Mouse (Mus musculus) lung, embryonic 15.5 days (tissue): ENCODE results near the gene Ugt1a5. TPM values are rescaled to one million over a fixed set of nuclear protein-coding genes. Genes with fewer than 3 reads are reported as not detected.
A peak's percentile ranks its signal among the peaks of the same experiment; 100 is the strongest.

Experiments used
- ATAC-seq: fragments of 200-750 bp; cut with Nextera tagmentation; 2 replicates; pipeline ENCODE4 v1.8.0; 2017; ENCODE audit warnings: moderate number of reproducible peaks, borderline replicate concordance; ENCODE audit not compliant: low FRiP score, low TSS enrichment; ENCODE audit errors: extremely low read depth
- H3K27ac ChIP-seq: fragments of 300-500 bp; sonication (generic); 2 replicates; pipeline ENCODE4 v1.5.1; 2015; ENCODE audit warnings: moderate library complexity, mild to moderate bottlenecking, inconsistent platforms
- H3K27me3 ChIP-seq: fragments of 300-500 bp; sonication (generic); 2 replicates; pipeline ENCODE4 v1.6.1; 2015; ENCODE audit warnings: inconsistent platforms
- H3K36me3 ChIP-seq: fragments of 300-500 bp; sonication (generic); 2 replicates; pipeline ENCODE4 v1.6.1; 2015; ENCODE audit warnings: inconsistent platforms
- H3K4me1 ChIP-seq: fragments of 300-500 bp; sonication (generic); 2 replicates; pipeline ENCODE4 v1.6.1; 2015; ENCODE audit warnings: inconsistent platforms
- H3K4me2 ChIP-seq: fragments of 300-500 bp; sonication (generic); 2 replicates; pipeline ENCODE4 v1.6.1; 2015; ENCODE audit warnings: inconsistent platforms, mild to moderate bottlenecking, moderate library complexity
- H3K4me3 ChIP-seq: fragments of 300-500 bp; sonication (generic); 2 replicates; pipeline ENCODE4 v1.5.1; 2015; ENCODE audit warnings: mild to moderate bottlenecking, inconsistent platforms
- H3K9ac ChIP-seq: fragments of 300-500 bp; sonication (generic); 2 replicates; pipeline ENCODE4 v1.6.1; 2015; ENCODE audit warnings: inconsistent platforms
- H3K9me3 ChIP-seq: fragments of 300-500 bp; sonication (generic); 2 replicates; pipeline ENCODE4 v1.6.1; 2016; ENCODE audit warnings: inconsistent platforms
- WGBS: fragments of 180-500 bp; shearing (Covaris S2); methylation state at CpG from one replicate; pipeline ENCODE4 v1.1.7; 2015; 5-methylcytosine and 5-hydroxymethylcytosine counted together
- polyA plus RNA-seq: library from polyadenylated mRNA; unstranded; fragments of >200 nt; fragmentation: Nextera tagmentation; extraction: Ambion mirVana; gene quantifications from 2 replicates; pipeline ENCODE4 v1.2.1, GENCODE M21; 2015

The Ugt1a5 gene
- polyA plus RNA-seq, 1 experiment from 2014 or later, result not detected

- Histone ChIP-seq H3K9me3 (peaks cover 19% of the 10 kb centered on the region), H3K27me3 (no peaks in the 10 kb centered on the region), H3K36me3 (no peaks in the 10 kb centered on the region), H3K4me3 (no peak overlapping the region), H3K4me1 (no peaks in the 10 kb centered on the region), H3K27ac (no peak overlapping the region), H3K4me2 (no peak overlapping the region), H3K9ac (no peak overlapping the region)
- WGBS, result 78% methylated on average over 5 of the region's 5 CpGs
- no peak for ATAC-seq
Observed at GRCm38 (mm10) chr1:88250023-88250422, 84.2 kb downstream of the Ugt1a5 start.

GRCm38 (mm10) chr1:88253106-88253505 is 87.3 kb downstream of the Ugt1a5 start:
- no peak for ATAC-seq
- 72% methylated on average over 8 of the region's 8 CpGs for WGBS

GRCm38 (mm10) chr1:88253540-88253939 is 87.7 kb downstream of the Ugt1a5 start:
- H3K4me2 ChIP-seq, result no peak overlapping the region
- H3K4me3 ChIP-seq, result no peak overlapping the region
- H3K9ac ChIP-seq, result no peak overlapping the region
- no peaks in the 10 kb centered on the region for H3K4me1 ChIP-seq
- no peaks in the 10 kb centered on the region for H3K27me3 ChIP-seq
- H3K9me3 ChIP-seq, result peaks cover 19% of the 10 kb centered on the region
- no peak for ATAC-seq
- 69% methylated on average over 6 of the region's 6 CpGs for WGBS
- no peaks in the 10 kb centered on the region for H3K36me3 ChIP-seq
- H3K27ac ChIP-seq, result no peak overlapping the region

More at GRCm38 (mm10) chr1:88253106-88253505, 87.3 kb downstream of the Ugt1a5 start:
- H3K4me1 ChIP-seq, result no peaks in the 10 kb centered on the region
- no peak overlapping the region for H3K4me3 ChIP-seq
- H3K27ac ChIP-seq, result no peak overlapping the region
- H3K9ac ChIP-seq, result no peak overlapping the region
- H3K9me3 ChIP-seq, result peaks cover 19% of the 10 kb centered on the region
- no peak overlapping the region for H3K4me2 ChIP-seq
- H3K27me3 ChIP-seq, result no peaks in the 10 kb centered on the region
- H3K36me3 ChIP-seq, result no peaks in the 10 kb centered on the region

GRCm38 (mm10) chr1:88254793-88255465 is 89.1 kb downstream of the Ugt1a5 start:
- H3K4me1 ChIP-seq, result no peaks in the 10 kb centered on the region
- H3K4me2 ChIP-seq, result no peak overlapping the region
- H3K36me3 ChIP-seq, result peaks cover 4% of the 10 kb centered on the region; the same call in 1 of the 2 replicates
- H3K9ac ChIP-seq, result no peak overlapping the region
- ATAC-seq, result no peak
- H3K4me3 ChIP-seq, result no peak overlapping the region
- no peak overlapping the region for H3K27ac ChIP-seq
- peaks cover 8% of the 10 kb centered on the region for H3K9me3 ChIP-seq
- H3K27me3 ChIP-seq, result no peaks in the 10 kb centered on the region
- 83% methylated on average over 12 of the region's 12 CpGs for WGBS

- no peak overlapping the region for H3K9ac ChIP-seq
- no peak overlapping the region for H3K27ac ChIP-seq
- H3K36me3 ChIP-seq, result peaks cover 9% of the 10 kb centered on the region; the same call in 1 of the 2 replicates
- no peak overlapping the region for H3K4me3 ChIP-seq
- H3K9me3 ChIP-seq, result peaks cover 4% of the 10 kb centered on the region; the same call in 1 of the 2 replicates
- no peak for ATAC-seq
- H3K27me3 ChIP-seq, result no peaks in the 10 kb centered on the region
- 51% methylated on average over 2 of the region's 2 CpGs for WGBS
- no peaks in the 10 kb centered on the region for H3K4me1 ChIP-seq
- H3K4me2 ChIP-seq, result no peak overlapping the region
Observed at GRCm38 (mm10) chr1:88255466-88255857, 89.7 kb downstream of the Ugt1a5 start.

- 77% methylated on average over 13 of the region's 13 CpGs for WGBS
- Histone ChIP-seq H3K4me2 (no peak overlapping the region), H3K27me3 (no peaks in the 10 kb centered on the region), H3K9me3 (no peaks in the 10 kb centered on the region; the same call in 1 of the 2 replicates), H3K9ac (no peak overlapping the region), H3K36me3 (peaks cover 15% of the 10 kb centered on the region; the same call in 1 of the 2 replicates), H3K4me1 (no peaks in the 10 kb centered on the region), H3K27ac (no peak overlapping the region), H3K4me3 (no peak overlapping the region)
- no peak for ATAC-seq
Observed at GRCm38 (mm10) chr1:88255989-88256754, 90.4 kb downstream of the Ugt1a5 start.

- ATAC-seq, result no peak
- Histone ChIP-seq H3K9me3 (no peaks in the 10 kb centered on the region; the same call in 1 of the 2 replicates), H3K36me3 (peaks cover 24% of the 10 kb centered on the region), H3K4me3 (no peak overlapping the region), H3K27me3 (no peaks in the 10 kb centered on the region), H3K4me2 (no peak overlapping the region), H3K9ac (no peak overlapping the region), H3K4me1 (no peaks in the 10 kb centered on the region), H3K27ac (no peak overlapping the region)
- WGBS, result 71% methylated on average over 10 of the region's 10 CpGs
Observed at GRCm38 (mm10) chr1:88256886-88257663, 91.3 kb downstream of the Ugt1a5 start.

GRCm38 (mm10) chr1:88257681-88258080 is 91.9 kb downstream of the Ugt1a5 start:
- H3K36me3 ChIP-seq, result peaks cover 30% of the 10 kb centered on the region
- H3K4me1 ChIP-seq, result no peaks in the 10 kb centered on the region
- H3K4me2 ChIP-seq, result no peak overlapping the region
- H3K27ac ChIP-seq, result no peak overlapping the region
- H3K9ac ChIP-seq, result no peak overlapping the region
- H3K9me3 ChIP-seq, result no peaks in the 10 kb centered on the region; the same call in 1 of the 2 replicates
- no peaks in the 10 kb centered on the region for H3K27me3 ChIP-seq
- no peak overlapping the region for H3K4me3 ChIP-seq
- WGBS, result 81% methylated on average over 6 of the region's 6 CpGs
- ATAC-seq, result no peak

GRCm38 (mm10) chr1:88258361-88258760 is 92.5 kb downstream of the Ugt1a5 start:
- 62% methylated on average over 6 of the region's 6 CpGs for WGBS
- no peak overlapping the region for H3K9ac ChIP-seq
- peaks cover 37% of the 10 kb centered on the region for H3K36me3 ChIP-seq
- no peaks in the 10 kb centered on the region; the same call in 1 of the 2 replicates for H3K9me3 ChIP-seq
- ATAC-seq, result no peak
- H3K4me3 ChIP-seq, result no peak overlapping the region
- no peak overlapping the region for H3K27ac ChIP-seq
- H3K27me3 ChIP-seq, result no peaks in the 10 kb centered on the region
- no peak overlapping the region for H3K4me2 ChIP-seq
- no peaks in the 10 kb centered on the region for H3K4me1 ChIP-seq

GRCm38 (mm10) chr1:88258881-88259642 is 93.2 kb downstream of the Ugt1a5 start:
- Histone ChIP-seq H3K9me3 (no peaks in the 10 kb centered on the region; the same call in 1 of the 2 replicates), H3K4me2 (no peak overlapping the region), H3K27me3 (no peaks in the 10 kb centered on the region), H3K9ac (no peak overlapping the region), H3K4me3 (no peak overlapping the region), H3K4me1 (no peaks in the 10 kb centered on the region), H3K27ac (no peak overlapping the region), H3K36me3 (peaks cover 44% of the 10 kb centered on the region)
- WGBS, result 58% methylated on average over 8 of the region's 8 CpGs
- ATAC-seq, result peak; percentile 2; the same call in 1 of the 2 replicates

- Histone ChIP-seq H3K9ac (no peak overlapping the region), H3K27me3 (no peaks in the 10 kb centered on the region), H3K4me2 (no peak overlapping the region), H3K36me3 (peaks cover 50% of the 10 kb centered on the region), H3K9me3 (no peaks in the 10 kb centered on the region; the same call in 1 of the 2 replicates), H3K4me1 (no peaks in the 10 kb centered on the region), H3K27ac (no peak overlapping the region), H3K4me3 (no peak overlapping the region)
- 68% methylated on average over 4 of the region's 4 CpGs for WGBS
- peak; percentile 2; the same call in 1 of the 2 replicates for ATAC-seq
Observed at GRCm38 (mm10) chr1:88259643-88260024, 93.8 kb downstream of the Ugt1a5 start.
